Mouse (Mus musculus) E14TG2a.4 (cell line): ENCODE data around the gene Fam219b.
A peak's percentile ranks its signal among the peaks of the same experiment; 100 is the strongest.

Experiments
- H3K27me3 ChIP-seq: 2 replicates; pipeline ENCODE4 v1.6.1; 2014; ENCODE audit warnings: low read length, control low read depth; ENCODE audit not compliant: insufficient read depth
- H3K36me3 ChIP-seq: 2 replicates; pipeline ENCODE4 v1.6.1; 2014; ENCODE audit warnings: low read length, control low read depth; ENCODE audit not compliant: insufficient read depth
- H3K4me1 ChIP-seq: replicated peaks from 2 replicates; pipeline ENCODE4 v1.6.1; 2014; ENCODE audit warnings: low read depth, low read length, control low read depth
- H3K4me3 ChIP-seq: replicated peaks from 2 replicates; pipeline ENCODE4 v1.5.1; 2014; ENCODE audit warnings: mild to moderate bottlenecking, low read length
- H3K9me3 ChIP-seq: 2 replicates; pipeline ENCODE4 v1.6.1; 2014; ENCODE audit warnings: low read length, control low read depth
- CTCF ChIP-seq: conservative IDR thresholded peaks from 2 replicates; pipeline ENCODE4 v1.5.1; 2014; ENCODE audit warnings: low read length
- NANOG ChIP-seq: IDR thresholded peaks from 2 replicates; pipeline ENCODE4 v1.6.1; 2014; ENCODE audit warnings: borderline replicate concordance, low read length, mixed read lengths
- POU5F1 ChIP-seq: IDR thresholded peaks from 2 replicates; pipeline ENCODE4 v1.6.1; 2014; ENCODE audit warnings: low read length, borderline replicate concordance

Fam219b gene

GRCm38 (mm10) chr9:57537044-57537727 lies at the start of gene Fam219b:
Gene Fam219b (plus strand): TSS chr9:57537528.
- Histone ChIP-seq H3K4me3 (peak within 1 kb of the TSS; percentile 98), H3K4me1 (peaks cover 49% of the 10 kb centered on the region)

GRCm38 (mm10) chr9:57487807-57488206 lies 49.5 kb upstream of the Fam219b start:
- Histone ChIP-seq H3K4me1 (peaks cover 10% of the 10 kb centered on the region), H3K9me3 (peaks cover 29% of the 10 kb centered on the region), H3K4me3 (no peak overlapping the region), H3K27me3 (no peaks in the 10 kb centered on the region), H3K36me3 (no peaks in the 10 kb centered on the region)
- no peak for TF ChIP-seq CTCF
- TF ChIP-seq NANOG = no peak
- no peak for TF ChIP-seq POU5F1

More at GRCm38 (mm10) chr9:57537044-57537727, at the start of gene Fam219b:
- Histone ChIP-seq H3K27me3 (no peaks in the 10 kb centered on the region), H3K36me3 (peaks cover 76% of the 10 kb centered on the region), H3K9me3 (no peaks in the 10 kb centered on the region)
- TF ChIP-seq NANOG (no peak), POU5F1 (no peak), CTCF (no peak)

GRCm38 (mm10) chr9:57493532-57493931 lies 43.8 kb upstream of the Fam219b start:
- Histone ChIP-seq H3K36me3 (0 out of 2 replicates have a peak, but pooled peaks cover 2% of the 10 kb centered on the region), H3K4me1 (peaks cover 44% of the 10 kb centered on the region), H3K4me3 (no peak overlapping the region), H3K27me3 (no peaks in the 10 kb centered on the region), H3K9me3 (peaks cover 30% of the 10 kb centered on the region)
- no peak for TF ChIP-seq NANOG
- TF ChIP-seq CTCF = no peak
- no peak for TF ChIP-seq POU5F1

DNA sequence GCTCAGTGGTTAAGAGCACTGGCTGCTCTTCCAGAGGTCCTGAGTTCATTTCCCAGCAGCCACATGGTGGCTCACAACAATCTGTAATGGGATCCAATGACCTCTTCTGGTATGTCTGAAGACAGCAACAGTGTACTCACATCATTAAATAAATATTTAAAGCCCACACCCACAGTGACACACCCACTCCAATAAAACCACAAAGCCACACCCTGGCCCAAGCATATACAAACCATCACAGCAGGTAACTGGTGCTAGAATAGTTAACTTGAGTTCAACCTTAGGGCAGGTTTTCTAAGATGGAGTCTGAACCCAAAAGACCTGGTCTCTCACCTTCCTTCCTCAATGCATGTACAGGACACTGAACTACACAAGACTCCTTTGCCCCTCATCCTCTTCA lies 42.4 kb upstream of the Fam219b start:
- peaks cover 58% of the 10 kb centered on the region for H3K4me1 ChIP-seq
- no peaks in the 10 kb centered on the region for H3K27me3 ChIP-seq
- H3K9me3 ChIP-seq = peaks cover 25% of the 10 kb centered on the region
- peaks cover 11% of the 10 kb centered on the region; the same call in 1 of the 2 replicates for H3K36me3 ChIP-seq
- H3K4me3 ChIP-seq = no peak overlapping the region
- no peak for TF ChIP-seq CTCF
- TF ChIP-seq NANOG = no peak
- TF ChIP-seq POU5F1 = no peak

- 0 out of 2 replicates have a peak, but pooled peaks cover 2% of the 10 kb centered on the region for H3K27me3 ChIP-seq
- no peak for TF ChIP-seq CTCF
- TF ChIP-seq POU5F1 = no peak
- no peak for TF ChIP-seq NANOG
- no peak overlapping the region for H3K4me3 ChIP-seq
- peaks cover 81% of the 10 kb centered on the region for H3K4me1 ChIP-seq
- peaks cover 6% of the 10 kb centered on the region; the same call in 1 of the 2 replicates for H3K9me3 ChIP-seq
- peaks cover 17% of the 10 kb centered on the region; the same call in 1 of the 2 replicates for H3K36me3 ChIP-seq
Measured at GRCm38 (mm10) chr9:57497236-57497635, 40.1 kb upstream of the Fam219b start.

GRCm38 (mm10) chr9:57498536-57498935 lies 38.8 kb upstream of the Fam219b start:
- H3K4me1 ChIP-seq = peaks cover 94% of the 10 kb centered on the region
- TF ChIP-seq POU5F1 (no peak), NANOG (no peak), CTCF (no peak)
- 0 out of 2 replicates have a peak, but pooled peaks cover 2% of the 10 kb centered on the region for H3K27me3 ChIP-seq
- H3K9me3 ChIP-seq = peaks cover 6% of the 10 kb centered on the region; the same call in 1 of the 2 replicates
- peaks cover 17% of the 10 kb centered on the region; the same call in 1 of the 2 replicates for H3K36me3 ChIP-seq
- H3K4me3 ChIP-seq = no peak overlapping the region

- H3K4me1 ChIP-seq = peaks cover 93% of the 10 kb centered on the region
- H3K36me3 ChIP-seq = peaks cover 23% of the 10 kb centered on the region
- TF ChIP-seq NANOG = no peak
- no peak for TF ChIP-seq CTCF
- no peak for TF ChIP-seq POU5F1
- no peaks in the 10 kb centered on the region for H3K9me3 ChIP-seq
- H3K27me3 ChIP-seq = 0 out of 2 replicates have a peak, but pooled peaks cover 2% of the 10 kb centered on the region
- H3K4me3 ChIP-seq = peak overlapping the region; percentile 88
Measured at GRCm38 (mm10) chr9:57501452-57501851, 35.9 kb upstream of the Fam219b start.

GRCm38 (mm10) chr9:57501861-57502260 lies 35.5 kb upstream of the Fam219b start:
- H3K4me3 ChIP-seq = peak overlapping the region; percentile 88
- H3K4me1 ChIP-seq = peaks cover 92% of the 10 kb centered on the region
- H3K9me3 ChIP-seq = no peaks in the 10 kb centered on the region
- TF ChIP-seq NANOG (no peak; the same call in 1 of the 2 replicates), POU5F1 (no peak), CTCF (no peak)
- H3K27me3 ChIP-seq = 0 out of 2 replicates have a peak, but pooled peaks cover 2% of the 10 kb centered on the region
- peaks cover 23% of the 10 kb centered on the region for H3K36me3 ChIP-seq
